Mouse (Mus musculus) MEL (cell line): ENCODE results near the gene Npr1. TPM values are rescaled to one million over a fixed set of nuclear protein-coding genes. Genes with fewer than 3 reads are reported as not detected.

Experiments used
- DNase-seq: peaks from one replicate; pipeline ENCODE4 v3.0.0; 2011; ENCODE audit warnings: low read depth, low spot score
- H3K27ac ChIP-seq: 2 replicates; pipeline ENCODE4 v1.5.1; 2012; ENCODE audit warnings: low read depth, mild to moderate bottlenecking, control low read depth, low read length, moderate library complexity; ENCODE audit not compliant: control insufficient read depth
- H3K27me3 ChIP-seq, 2 experiments: fragments of 150-350 bp in 1 of 2; sonication (generic) in 1 of 2; 2 replicates each; pipeline ENCODE4 v1.6.1; 2012; ENCODE audit warnings: low read length in 2 of 2, mild to moderate bottlenecking in 2 of 2, improper control_type of control experiment in 1 of 2, moderate library complexity in 1 of 2; ENCODE audit not compliant: insufficient read depth in 2 of 2, control insufficient read depth in 1 of 2
- H3K36me3 ChIP-seq, 2 experiments: 2 replicates each; pipeline ENCODE4 v1.6.1; 2012 to 2014; ENCODE audit warnings: low read length in 2 of 2, improper control_type of control experiment in 1 of 2, inconsistent platforms in 1 of 2, mild to moderate bottlenecking in 1 of 2; ENCODE audit not compliant: insufficient read depth in 2 of 2, control insufficient read depth in 1 of 2
- H3K4me1 ChIP-seq, 2 experiments: fragments of 150-350 bp in 1 of 2; sonication (generic) in 1 of 2; 2 replicates each; pipeline ENCODE4 v1.6.1; 2012; ENCODE audit warnings: low read length in 2 of 2, improper control_type of control experiment in 1 of 2, mild to moderate bottlenecking in 1 of 2; ENCODE audit not compliant: insufficient read depth in 2 of 2, control insufficient read depth in 1 of 2
- H3K4me3 ChIP-seq, 2 experiments: fragments of 150-350 bp in 1 of 2; sonication (generic) in 1 of 2; 2 replicates each; pipeline ENCODE4 v1.5.1; 2012; ENCODE audit warnings: low read depth in 2 of 2, low read length in 2 of 2, mild to moderate bottlenecking in 2 of 2, moderate library complexity in 2 of 2, control low read depth in 1 of 2, improper control_type of control experiment in 1 of 2; ENCODE audit not compliant: control insufficient read depth in 1 of 2, insufficient read depth in 1 of 2
- H3K79me2 ChIP-seq: 2 replicates; pipeline ENCODE4 v1.6.1; 2012; ENCODE audit warnings: mild to moderate bottlenecking, low read length, moderate library complexity; ENCODE audit not compliant: control insufficient read depth, poor library complexity, insufficient read depth
- H3K9ac ChIP-seq: 2 replicates; pipeline ENCODE4 v1.6.1; 2012; ENCODE audit warnings: low read depth, mild to moderate bottlenecking, control low read depth, low read length, moderate library complexity; ENCODE audit not compliant: control insufficient read depth, poor library complexity, severe bottlenecking
- H3K9me3 ChIP-seq: fragments of 150-350 bp; sonication (generic); replicated peaks from 2 replicates; pipeline ENCODE4 v1.6.1; 2012; ENCODE audit warnings: mild to moderate bottlenecking, low read length, improper control_type of control experiment, moderate library complexity; ENCODE audit not compliant: insufficient read depth
- CTCF ChIP-seq, 3 experiments: IDR thresholded peaks in 2 of 3; conservative IDR thresholded peaks in 1 of 3; 2 replicates each; pipeline ENCODE4 v1.5.1; 2011 to 2012; ENCODE audit warnings: low read length in 3 of 3, low read depth in 2 of 3, mild to moderate bottlenecking in 2 of 3, improper control_type of control experiment in 1 of 3, inconsistent platforms in 1 of 3, mixed read lengths in 1 of 3, moderate library complexity in 1 of 3; ENCODE audit not compliant: control insufficient read depth in 1 of 3, insufficient read depth in 1 of 3, poor library complexity in 1 of 3, severe bottlenecking in 1 of 3
- ETS1 ChIP-seq: IDR thresholded peaks from 2 replicates; pipeline ENCODE4 v1.6.1; 2012; ENCODE audit warnings: low read depth, mild to moderate bottlenecking, inconsistent platforms, low read length, improper control_type of control experiment, moderate library complexity
- GABPA ChIP-seq: IDR thresholded peaks from 2 replicates; pipeline ENCODE4 v1.6.1; 2012; ENCODE audit warnings: low read depth, mild to moderate bottlenecking, inconsistent platforms, low read length, improper control_type of control experiment, moderate library complexity
- MAX ChIP-seq: IDR thresholded peaks from 2 replicates; pipeline ENCODE4 v1.6.1; 2011; ENCODE audit warnings: low read length, improper control_type of control experiment
- MEF2A ChIP-seq: IDR thresholded peaks from 2 replicates; pipeline ENCODE4 v1.6.1; 2014; ENCODE audit warnings: low read depth, mild to moderate bottlenecking, inconsistent platforms, low read length, improper control_type of control experiment; ENCODE audit not compliant: poor library complexity, insufficient replicate concordance, severe bottlenecking; ENCODE audit errors: extremely low read depth
- MYC ChIP-seq: IDR thresholded peaks from 2 replicates; pipeline ENCODE4 v1.6.1; 2011; ENCODE audit warnings: low read depth, mild to moderate bottlenecking, low read length, improper control_type of control experiment, moderate library complexity
- NRF1 ChIP-seq: IDR thresholded peaks from 2 replicates; pipeline ENCODE4 v1.6.1; 2014; ENCODE audit warnings: low read depth, mild to moderate bottlenecking, inconsistent platforms, low read length, improper control_type of control experiment, moderate library complexity; ENCODE audit not compliant: poor library complexity, insufficient read depth, severe bottlenecking
- POLR2A ChIP-seq, 2 experiments: IDR thresholded peaks; 2 replicates each; pipeline ENCODE4 v1.6.1; 2011 to 2012; ENCODE audit warnings: low read length in 2 of 2, mild to moderate bottlenecking in 2 of 2, control low read depth in 1 of 2, improper control_type of control experiment in 1 of 2, low read depth in 1 of 2, moderate library complexity in 1 of 2; ENCODE audit not compliant: control insufficient read depth in 1 of 2, insufficient read depth in 1 of 2, poor library complexity in 1 of 2
- POLR2AphosphoS5 ChIP-seq: IDR thresholded peaks from 2 replicates; pipeline ENCODE4 v1.6.1; 2012; ENCODE audit warnings: low read depth, borderline replicate concordance, mild to moderate bottlenecking, inconsistent platforms, low read length, moderate library complexity, mixed read lengths
- SIN3A ChIP-seq: IDR thresholded peaks from 2 replicates; pipeline ENCODE4 v1.6.1; 2012; ENCODE audit warnings: low read length, improper control_type of control experiment, inconsistent platforms
- TCF12 ChIP-seq: IDR thresholded peaks from 2 replicates; pipeline ENCODE4 v1.6.1; 2014; ENCODE audit warnings: low read depth, mild to moderate bottlenecking, inconsistent platforms, low read length, improper control_type of control experiment, moderate library complexity
- USF2 ChIP-seq, 2 experiments: IDR thresholded peaks; 2 replicates each; pipeline ENCODE4 v1.6.1; 2011 to 2012; ENCODE audit warnings: improper control_type of control experiment in 2 of 2, low read length in 2 of 2, borderline replicate concordance in 1 of 2, inconsistent platforms in 1 of 2, low read depth in 1 of 2, mild to moderate bottlenecking in 1 of 2; ENCODE audit not compliant: insufficient read depth in 1 of 2
- ZNF384 ChIP-seq: IDR thresholded peaks from 2 replicates; pipeline ENCODE4 v1.6.1; 2012; ENCODE audit warnings: low read depth, mild to moderate bottlenecking, inconsistent platforms, low read length, improper control_type of control experiment
- polyA plus RNA-seq, 2 experiments: library from polyadenylated mRNA; stranded (reverse) in 1 of 2; unstranded in 1 of 2; fragments of >175 nt in 1 of 2; fragments of >200 nt in 1 of 2; gene quantifications; 2 replicates each; pipeline versions ENCODE4 v1.2.1 to v1.2.4; 2012; ENCODE audit warnings: low replicate concordance in 2 of 2, low read depth in 1 of 2; ENCODE audit not compliant: insufficient read length in 2 of 2, insufficient read depth in 1 of 2, missing spikeins in 1 of 2
- total RNA-seq: library from RNA; depleted of rRNA; stranded (reverse); fragments of 300-350 nt; gene quantifications from 2 replicates; pipeline ENCODE4 v1.2.3, GENCODE M21; 2012

The Npr1 gene
- total and polyA plus RNA-seq, 3 experiments, result 0.11 TPM; not detected in 2

- no peak; the same call in 1 of the 2 replicates for TF ChIP-seq TCF12
- TF ChIP-seq POLR2A (IDR thresholded peaks at IDR 0.05; ENCODE audit: control insufficient read depth in 1 of 2, insufficient read depth in 1 of 2, low read depth in 1 of 2, low read length in 2 of 2, poor library complexity in 1 of 2), result peak; percentile 28 to 99
- no peak for TF ChIP-seq ZNF384
- TF ChIP-seq SIN3A, result peak; percentile 81; the same call in 1 of the 2 replicates
- no peak for TF ChIP-seq CTCF (IDR thresholded peaks at IDR 0.05 in 2 of 3, conservative IDR thresholded peaks at IDR 0.05 in 1 of 3; ENCODE audit: control insufficient read depth in 1 of 3, insufficient read depth in 1 of 3, low read depth in 2 of 3, low read length in 3 of 3, poor library complexity in 1 of 3, severe bottlenecking in 1 of 3)
Measured at GRCm38 (mm10) chr3:90433381-90434020, 32.2 kb downstream of the Npr1 start, which contains the start of gene Ints3 (continued).

GRCm38 (mm10) chr3:90432811-90433219, 32.9 kb downstream of the Npr1 start:
- Histone ChIP-seq H3K79me2 (peaks cover 18% of the 10 kb centered on the region), H3K27me3 (no peaks in the 10 kb centered on the region), H3K9me3 (no peaks in the 10 kb centered on the region), H3K4me3 (peak overlapping the region; percentile 68 to 69), H3K4me1 (peaks cover 23 to 37% of the 10 kb centered on the region in 2 experiments), H3K27ac (peak overlapping the region; percentile 88), H3K9ac (peak overlapping the region; percentile 84), H3K36me3 (peaks cover 0 to 45% of the 10 kb centered on the region in 2 experiments; a peak in 2 of 4 replicates)
- TF ChIP-seq USF2 (IDR thresholded peaks at IDR 0.05; ENCODE audit: borderline replicate concordance in 1 of 2, insufficient read depth in 1 of 2, low read depth in 1 of 2, low read length in 2 of 2), result no peak
- 0 out of 2 replicates have a peak, but pooled peaks have one; percentile 19 for TF ChIP-seq TCF12
- DNase-seq, result peak; percentile 81

GRCm38 (mm10) chr3:90432348-90432747, 33.3 kb downstream of the Npr1 start:
- Histone ChIP-seq H3K27me3 (no peaks in the 10 kb centered on the region), H3K27ac (no peak overlapping the region), H3K9ac (peak overlapping the region; percentile 84), H3K4me3 (peak overlapping the region; percentile 68 to 69), H3K36me3 (peaks cover 0 to 47% of the 10 kb centered on the region in 2 experiments; a peak in 2 of 4 replicates), H3K4me1 (peaks cover 25 to 37% of the 10 kb centered on the region in 2 experiments), H3K79me2 (peaks cover 18% of the 10 kb centered on the region), H3K9me3 (no peaks in the 10 kb centered on the region)
- TF ChIP-seq MEF2A, result no peak
- TF ChIP-seq NRF1, result no peak
- TF ChIP-seq MYC, result no peak
- TF ChIP-seq GABPA, result no peak
- TF ChIP-seq SIN3A, result peak; percentile 16; the same call in 1 of the 2 replicates
- TF ChIP-seq POLR2AphosphoS5, result no peak
- TF ChIP-seq ETS1, result no peak
- TF ChIP-seq ZNF384, result peak; percentile 77
- TF ChIP-seq CTCF (IDR thresholded peaks at IDR 0.05 in 2 of 3, conservative IDR thresholded peaks at IDR 0.05 in 1 of 3; ENCODE audit: control insufficient read depth in 1 of 3, insufficient read depth in 1 of 3, low read depth in 2 of 3, low read length in 3 of 3, poor library complexity in 1 of 3, severe bottlenecking in 1 of 3), result no peak
- no peak for TF ChIP-seq MAX
- peak; percentile 54 for DNase-seq
